Mouse (Mus musculus) neural tube, postnatal 0 days (tissue): ENCODE data around the gene Vgf. TPM values are rescaled to one million over a fixed set of nuclear protein-coding genes. Genes with fewer than 3 reads are reported as not detected.

Experiments
- microRNA counts: library from miRNA; unstranded; fragments of <30 nt; microRNA quantifications from one replicate; lab custom pipeline; 2015
- microRNA-seq: library from miRNA; unstranded; fragments of <30 nt; microRNA quantifications from one replicate; pipeline ENCODE4, GENCODE M21; 2016
- polyA plus RNA-seq: library from polyadenylated mRNA; unstranded; fragments of >200 nt; fragmentation: Nextera tagmentation; extraction: Ambion mirVana; gene quantifications from 2 replicates; pipeline ENCODE4 v1.2.1, GENCODE M21; 2015

Vgf gene
- polyA plus RNA-seq, result 56.1 and 64.7 TPM in 2 replicates

GRCm38 (mm10) chr5:137026092-137026491, at the start of gene Vgf:
Gene Vgf, plus strand, starts transcription at chr5:137026392.

GRCm38 (mm10) chr5:136986695-136987137, 39.5 kb upstream of the Vgf start, which contains the start of gene Plod3:
Gene Plod3, plus strand, starts transcription at chr5:136987019.

GRCm38 (mm10) chr5:136987934-136988271, 38.3 kb upstream of the Vgf start, which contains the start of gene Znhit1:
Gene Znhit1, minus strand, starts transcription at chr5:136988021.

GRCm38 (mm10) chr5:137045402-137046323, 19.5 kb downstream of the Vgf start, which contains the start of gene Ap1s1:
Gene Ap1s1, minus strand, starts transcription at chr5:137046135.

GRCm38 (mm10) chr5:137072079-137072960, 46.1 kb downstream of the Vgf start, which contains the start of gene Serpine1:
Gene Serpine1, minus strand, starts transcription at chr5:137072268.

MicroRNAs encoded within 50 kb of the gene (microRNA counts, 519-probe panel; counts per million panel counts)
- 40.5 counts per million for microRNA mmu-miR-702 (lab: Ali Mortazavi, UCI)

Small RNAs within 50 kb of the gene (microRNA-seq; reads per million reads assigned to microRNA genes)
- gene Mir702, result 47.6 reads per million, percentile 36 among the genes with 10 or more reads in this experiment

Other genes with a start within 250 kb of the Vgf start
- gene Col26a1, start 143.2 kb upstream of the Vgf start, polyA plus RNA-seq, result 35.9 and 37.5 TPM in 2 replicates
- 110 and 131 TPM in 2 replicates for gene Ift22, start 118.2 kb upstream of the Vgf start, polyA plus RNA-seq
- 392 and 407 TPM in 2 replicates for gene Fis1, start 73.1 kb upstream of the Vgf start, polyA plus RNA-seq
- gene Cldn15, start 59.8 kb upstream of the Vgf start, polyA plus RNA-seq, result 0.10 and 0.17 TPM in 2 replicates
- gene Plod3, start 39.4 kb upstream of the Vgf start, polyA plus RNA-seq, result 27.7 and 33.2 TPM in 2 replicates
- 142 and 162 TPM in 2 replicates for gene Znhit1, start 38.4 kb upstream of the Vgf start, polyA plus RNA-seq
- gene Ap1s1, start 19.7 kb downstream of the Vgf start, polyA plus RNA-seq, result 195 and 218 TPM in 2 replicates
- gene Serpine1, start 45.9 kb downstream of the Vgf start, polyA plus RNA-seq, result 0.08 and 0.20 TPM in 2 replicates
- 2.6 and 2.9 TPM in 2 replicates for gene Trim56, start 89.8 kb downstream of the Vgf start, polyA plus RNA-seq
- gene Muc3, start 122.9 kb downstream of the Vgf start, polyA plus RNA-seq, result not detected in 2 replicates
- 0.67 and 1.4 TPM in 2 replicates for gene Muc3a, start 186.0 kb downstream of the Vgf start, polyA plus RNA-seq